Mouse (Mus musculus) forebrain, embryonic 14.5 days (tissue): ENCODE measurements around the gene Themis2. TPM values are rescaled to one million over a fixed set of nuclear protein-coding genes. Genes with fewer than 3 reads are reported as not detected.
"Not testable (repeated sequence)": the region's sequence is repeated elsewhere in the genome, so short reads cannot be mapped to it uniquely, and the experiment has no call there.

Experiments
- ATAC-seq: fragments of 200-750 bp; cut with Nextera tagmentation; 2 replicates; pipeline ENCODE4 v1.8.0; 2017; ENCODE audit warnings: mild to moderate bottlenecking, moderate library complexity
- DNase-seq: peaks from one replicate; pipeline ENCODE4 v3.0.0-alpha.2; 2015; ENCODE audit warnings: low spot score
- H3K27ac ChIP-seq: fragments of 300-500 bp; sonication (generic); 2 replicates; pipeline ENCODE4 v1.5.1; 2014; ENCODE audit warnings: low read depth, mild to moderate bottlenecking, control low read depth, low read length, moderate library complexity
- H3K27me3 ChIP-seq: fragments of 300-500 bp; sonication (generic); replicated peaks from 2 replicates; pipeline ENCODE4 v1.6.1; 2014; ENCODE audit warnings: low read length, control low read depth, mixed read lengths; ENCODE audit not compliant: control insufficient read depth, insufficient read depth
- H3K36me3 ChIP-seq: fragments of 300-500 bp; sonication (generic); 2 replicates; pipeline ENCODE4 v1.6.1; 2014; ENCODE audit warnings: low read length, control low read depth; ENCODE audit not compliant: control insufficient read depth, insufficient read depth
- H3K4me1 ChIP-seq: fragments of 300-500 bp; sonication (generic); 2 replicates; pipeline ENCODE4 v1.6.1; 2014; ENCODE audit warnings: antibody characterized with exemption, low read length, control low read depth; ENCODE audit not compliant: control insufficient read depth, insufficient read depth
- H3K4me2 ChIP-seq: fragments of 300-500 bp; sonication (generic); 2 replicates; pipeline ENCODE4 v1.6.1; 2014; ENCODE audit warnings: mild to moderate bottlenecking, control low read depth, low read length
- H3K4me3 ChIP-seq: fragments of 300-500 bp; sonication (generic); 2 replicates; pipeline ENCODE4 v1.5.1; 2014; ENCODE audit warnings: low read depth, low read length, control low read depth
- H3K9ac ChIP-seq: fragments of 300-500 bp; sonication (generic); 2 replicates; pipeline ENCODE4 v1.6.1; 2014; ENCODE audit warnings: mild to moderate bottlenecking, low read length, control low read depth, moderate library complexity
- H3K9me3 ChIP-seq: fragments of 300-500 bp; sonication (generic); replicated peaks from 2 replicates; pipeline ENCODE4 v1.6.1; 2016; ENCODE audit warnings: low read length, control low read depth, mixed read lengths; ENCODE audit not compliant: control insufficient read depth
- WGBS: fragments of 180-500 bp; shearing (Covaris S2); extraction: QIAGEN DNeasy Blood & Tissue Kit; methylation state at CpG from one replicate; pipeline ENCODE4 v1.1.7; 2014; 5-methylcytosine and 5-hydroxymethylcytosine counted together
- polyA plus RNA-seq: library from polyadenylated mRNA; unstranded; fragments of >200 nt; fragmentation: Nextera tagmentation; extraction: Ambion mirVana; gene quantifications from 2 replicates; pipeline ENCODE4 v1.2.1, GENCODE M21; 2014

The Themis2 gene
- polyA plus RNA-seq, 1 experiment from 2014 or later: 0.42 TPM

DNA sequence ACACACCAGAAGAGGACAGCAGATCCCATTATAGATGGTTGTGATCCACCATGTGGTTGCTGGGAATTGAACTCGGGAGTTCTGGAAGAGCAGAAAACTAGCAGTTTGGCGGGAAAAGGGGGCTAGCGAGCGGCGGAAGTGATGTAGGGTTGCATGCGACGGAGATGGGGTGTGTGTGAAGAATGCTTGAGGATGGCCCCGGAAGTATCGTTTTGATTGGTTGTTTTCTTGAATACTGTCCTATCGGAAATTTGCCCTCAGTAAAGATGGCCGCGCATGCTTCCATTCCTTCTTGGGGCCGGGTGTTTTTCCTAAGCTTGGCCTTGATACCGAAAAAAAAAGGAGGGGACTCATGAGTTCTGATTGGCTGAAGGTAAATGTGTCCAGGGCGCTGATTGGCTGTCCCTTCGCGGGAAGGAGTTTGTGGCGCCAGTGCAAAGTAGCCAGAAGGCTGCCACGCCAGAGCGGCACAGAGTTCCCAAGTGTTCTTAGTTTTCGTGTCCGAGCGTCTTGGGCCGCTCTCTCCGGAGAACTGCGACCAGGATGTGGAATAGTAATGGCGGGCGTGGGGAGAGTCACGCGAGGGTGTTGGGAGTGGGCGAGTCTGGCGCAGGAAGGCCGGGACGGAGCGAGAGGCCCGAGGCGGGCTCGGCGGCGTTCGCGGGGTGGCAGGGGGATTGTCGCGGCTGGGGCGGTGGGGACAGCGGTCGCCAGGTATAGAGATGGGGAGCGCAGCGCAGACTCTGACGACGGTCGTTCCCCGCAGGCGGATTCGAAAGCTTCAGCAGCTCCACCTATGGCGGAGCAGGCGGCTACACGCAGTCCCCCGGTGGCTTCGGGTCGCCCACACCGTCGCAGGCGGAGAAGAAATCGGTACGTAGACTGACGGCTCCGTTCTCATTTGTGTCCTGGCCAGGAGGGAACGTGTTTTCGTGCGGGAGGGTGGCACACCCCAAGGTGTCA lies 28.0 kb downstream of the Themis2 start, which contains the start of gene Rpa2:
Gene Rpa2, plus strand, starts transcription at position 419 of the 963 bp plus-strand sequence.
- H3K9ac ChIP-seq: peak within 1 kb of the TSS; percentile 73
- WGBS: under 1% methylated on average over 71 of the region's 71 CpGs
- peak within 1 kb of the TSS; percentile 70 for H3K4me3 ChIP-seq
- peak within 1 kb of the TSS; percentile 66 for H3K4me2 ChIP-seq
- H3K27me3 ChIP-seq: no peaks in the 10 kb centered on the region
- no peak within 1 kb of the TSS for H3K27ac ChIP-seq
- 0 out of 2 replicates have a peak, but pooled peaks cover 4% of the 10 kb centered on the region for H3K4me1 ChIP-seq
- H3K36me3 ChIP-seq: peaks cover 23% of the 10 kb centered on the region
- no peaks in the 10 kb centered on the region for H3K9me3 ChIP-seq
- ATAC-seq: peak; percentile 98
- DNase-seq: peak; percentile 100

DNA sequence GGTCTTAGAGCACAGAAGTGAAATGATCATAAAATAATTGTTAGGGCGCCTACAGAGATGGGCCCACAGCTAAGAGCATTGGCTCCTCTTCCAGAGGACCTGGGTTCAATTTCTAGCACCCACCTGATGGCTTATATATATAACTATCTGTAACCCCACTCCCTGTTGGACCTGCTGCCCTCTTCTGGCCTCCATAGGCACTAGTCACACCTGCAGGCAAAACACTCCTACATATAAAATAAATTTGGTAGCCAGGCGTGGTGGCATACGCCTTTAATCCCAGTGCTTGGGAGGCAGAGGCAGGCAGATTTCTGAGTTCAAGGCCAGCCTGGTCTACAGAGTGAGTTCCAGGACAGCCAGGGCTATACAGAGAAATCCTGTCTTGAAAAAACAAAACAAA lies 33.1 kb downstream of the Themis2 start:
- H3K27ac ChIP-seq: not testable (repeated sequence)
- WGBS: 83% methylated on average over 3 of the region's 3 CpGs

DNA sequence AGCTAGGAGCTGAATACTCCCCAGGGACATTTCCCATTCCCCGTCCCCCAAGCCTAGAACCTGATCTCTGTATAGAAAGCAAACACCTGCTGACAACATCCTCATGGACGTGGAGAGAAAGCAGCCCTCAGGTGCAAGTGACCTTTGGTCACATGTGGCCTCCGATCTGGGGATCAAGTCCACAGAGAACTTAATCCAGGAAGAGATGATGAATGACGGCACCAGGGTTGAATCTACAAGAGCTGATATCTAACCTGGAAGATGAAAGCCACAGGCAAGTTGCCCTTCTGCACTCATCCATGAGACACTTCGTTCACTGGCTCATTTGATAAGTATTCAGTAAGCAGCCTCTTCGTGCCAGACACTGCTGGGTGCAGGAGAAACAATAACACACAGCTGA lies 33.6 kb downstream of the Themis2 start:
- Histone ChIP-seq H3K9ac (no peak overlapping the region), H3K36me3 (no peaks in the 10 kb centered on the region), H3K4me3 (no peak overlapping the region), H3K4me1 (no peaks in the 10 kb centered on the region), H3K27ac (no peak overlapping the region), H3K27me3 (no peaks in the 10 kb centered on the region), H3K4me2 (no peak overlapping the region), H3K9me3 (no peaks in the 10 kb centered on the region)
- no peak for ATAC-seq
- 79% methylated on average over 6 of the region's 6 CpGs for WGBS
- no peak for DNase-seq

More for the DNA sequence above, 33.1 kb downstream of the Themis2 start:
- not testable (repeated sequence) for H3K4me3 ChIP-seq, H3K9ac ChIP-seq, H3K4me2 ChIP-seq, H3K9me3 ChIP-seq, H3K27me3 ChIP-seq, ATAC-seq, H3K36me3 ChIP-seq, H3K4me1 ChIP-seq, DNase-seq

- Histone ChIP-seq H3K9me3 (no peaks in the 10 kb centered on the region), H3K27me3 (peaks cover 5% of the 10 kb centered on the region; the same call in 1 of the 2 replicates), H3K4me2 (no peak overlapping the region), H3K9ac (no peak overlapping the region), H3K4me3 (no peak overlapping the region), H3K4me1 (0 out of 2 replicates have a peak, but pooled peaks cover 3% of the 10 kb centered on the region), H3K36me3 (no peaks in the 10 kb centered on the region), H3K27ac (no peak overlapping the region)
- ATAC-seq (no peak), DNase-seq (no peak)
- WGBS: 79% methylated on average over 3 of the region's 3 CpGs
Observed at GRCm38 (mm10) chr4:132760296-132760695, 35.9 kb downstream of the Themis2 start.

GRCm38 (mm10) chr4:132757633-132758351 lies 38.4 kb downstream of the Themis2 start:
- Histone ChIP-seq H3K27ac (no peak overlapping the region), H3K4me2 (no peak overlapping the region), H3K4me1 (0 out of 2 replicates have a peak, but pooled peaks cover 3% of the 10 kb centered on the region), H3K9me3 (no peaks in the 10 kb centered on the region), H3K9ac (no peak overlapping the region), H3K27me3 (peaks cover 5% of the 10 kb centered on the region; the same call in 1 of the 2 replicates), H3K4me3 (no peak overlapping the region), H3K36me3 (no peaks in the 10 kb centered on the region)
- no peak for ATAC-seq
- WGBS: 88% methylated on average over 7 of the region's 7 CpGs
- DNase-seq: no peak

DNA sequence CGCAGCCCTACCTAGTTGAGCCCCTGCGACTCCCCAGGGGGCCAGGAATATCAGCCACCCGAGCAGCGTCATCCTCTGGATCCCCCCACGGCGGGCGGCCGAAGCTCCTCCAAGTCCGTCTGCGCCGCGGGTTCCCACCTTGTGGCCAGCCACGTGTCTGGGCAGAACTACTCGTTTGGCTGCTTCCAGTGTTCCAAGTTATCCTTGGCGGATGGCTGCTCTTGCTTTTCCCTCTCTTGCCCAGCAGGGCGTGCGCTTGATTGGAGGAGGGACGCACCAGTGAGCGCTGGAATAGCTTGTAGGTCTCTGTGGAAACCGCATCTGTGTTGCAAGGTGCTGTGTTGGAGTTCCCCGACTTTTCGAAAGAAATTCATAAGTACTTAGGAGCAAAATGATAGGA lies 39.2 kb downstream of the Themis2 start, which contains the start of gene Smpdl3b:
Gene Smpdl3b, minus strand, starts transcription at position 279 of the 400 bp plus-strand sequence.
- Histone ChIP-seq H3K27ac (no peak within 1 kb of the TSS), H3K9ac (peak within 1 kb of the TSS; percentile 57), H3K27me3 (peaks cover 5% of the 10 kb centered on the region; the same call in 1 of the 2 replicates), H3K9me3 (no peaks in the 10 kb centered on the region), H3K4me2 (peak within 1 kb of the TSS; percentile 67), H3K4me3 (peak within 1 kb of the TSS; percentile 31), H3K36me3 (no peaks in the 10 kb centered on the region), H3K4me1 (0 out of 2 replicates have a peak, but pooled peaks cover 3% of the 10 kb centered on the region)
- 1% methylated on average over 20 of the region's 22 CpGs for WGBS
- DNase-seq (peak; percentile 85), ATAC-seq (peak; percentile 81)

- H3K4me2 ChIP-seq: no peak overlapping the region
- DNase-seq (no peak), ATAC-seq (no peak)
- H3K9me3 ChIP-seq: no peaks in the 10 kb centered on the region
- WGBS: 80% methylated on average over 6 of the region's 6 CpGs
- no peak overlapping the region for H3K9ac ChIP-seq
- no peak overlapping the region for H3K27ac ChIP-seq
- no peaks in the 10 kb centered on the region for H3K36me3 ChIP-seq
- 0 out of 2 replicates have a peak, but pooled peaks cover 3% of the 10 kb centered on the region for H3K4me1 ChIP-seq
- H3K4me3 ChIP-seq: no peak overlapping the region
- peaks cover 5% of the 10 kb centered on the region; the same call in 1 of the 2 replicates for H3K27me3 ChIP-seq
Observed at GRCm38 (mm10) chr4:132752992-132753391, 43.2 kb downstream of the Themis2 start.

DNA sequence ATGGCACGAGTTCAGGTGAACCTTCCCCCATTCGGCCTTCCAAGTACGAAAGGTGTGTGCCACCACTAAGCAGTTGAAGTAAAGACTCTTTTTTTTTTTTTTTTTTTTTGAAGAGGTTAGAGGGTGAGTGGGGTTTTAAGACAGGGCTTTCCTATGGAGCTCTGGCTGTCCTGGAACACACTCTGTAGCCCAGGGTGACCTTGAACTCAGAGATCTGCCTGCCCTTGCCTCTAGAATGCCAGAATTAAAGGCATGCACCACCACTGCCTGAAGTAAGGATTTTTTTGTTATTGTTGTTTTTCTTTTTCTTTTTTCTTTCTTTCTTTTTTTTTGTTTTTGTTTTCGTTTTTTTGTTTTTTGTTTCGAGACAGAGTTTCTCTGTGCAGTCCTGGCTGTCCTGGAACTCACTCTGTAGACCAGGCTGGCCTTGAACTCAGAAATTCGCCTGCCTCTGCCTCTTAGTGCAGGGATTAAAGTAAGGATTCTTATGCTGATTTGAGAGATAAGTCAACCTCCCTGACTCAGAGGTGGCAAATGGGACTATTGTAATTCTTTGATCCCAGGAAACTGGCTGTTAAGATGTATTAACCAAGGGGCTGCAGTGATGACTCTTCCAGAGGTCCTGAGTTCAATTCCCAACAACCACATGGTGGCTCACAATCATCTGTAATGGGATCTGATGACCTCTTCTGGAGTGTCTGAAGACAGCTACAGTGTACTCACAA lies 46.8 kb downstream of the Themis2 start:
- Histone ChIP-seq H3K27ac (no peak overlapping the region), H3K9me3 (no peaks in the 10 kb centered on the region), H3K4me1 (no peaks in the 10 kb centered on the region), H3K4me2 (no peak overlapping the region), H3K36me3 (no peaks in the 10 kb centered on the region), H3K27me3 (no peaks in the 10 kb centered on the region), H3K9ac (no peak overlapping the region), H3K4me3 (no peak overlapping the region)
- WGBS: 84% methylated on average over 6 of the region's 6 CpGs
- no peak for DNase-seq
- no peak for ATAC-seq
